Mouse (Mus musculus) neural tube, embryonic 11.5 days (tissue): ENCODE measurements at regions not wholly inside any gene's neighbourhood (a gene's known extent, or its start where the extent isn't known, plus 50 kb on each side); places are given as distances from the start of the nearest gene placed in this dataset.
"Not testable (repeated sequence)": the region's sequence is repeated elsewhere in the genome, so short reads cannot be mapped to it uniquely, and the experiment has no call there.

ENCODE experiments used
- ATAC-seq: fragments of 200-750 bp; cut with Nextera tagmentation; 2 replicates; pipeline ENCODE4 v1.8.0; 2017; ENCODE audit warnings: moderate number of reproducible peaks, mild to moderate bottlenecking, moderate TSS enrichment, moderate library complexity; ENCODE audit not compliant: insufficient read depth, low FRiP score, low TSS enrichment
- DNase-seq: peaks from one replicate; pipeline ENCODE4 v3.0.0-alpha.2; 2015; ENCODE audit warnings: low spot score
- H3K27ac ChIP-seq: fragments of 300-500 bp; sonication (generic); 2 replicates; pipeline ENCODE4 v1.5.1; 2014; ENCODE audit warnings: low read depth, mild to moderate bottlenecking, low read length
- H3K27me3 ChIP-seq: fragments of 300-500 bp; sonication (generic); 2 replicates; pipeline ENCODE4 v1.6.1; 2014; ENCODE audit warnings: mild to moderate bottlenecking, low read length, mixed read lengths; ENCODE audit not compliant: control insufficient read depth, insufficient read depth
- H3K36me3 ChIP-seq: fragments of 300-500 bp; sonication (generic); 2 replicates; pipeline ENCODE4 v1.6.1; 2014; ENCODE audit warnings: mild to moderate bottlenecking, low read length, moderate library complexity, mixed read lengths; ENCODE audit not compliant: control insufficient read depth, insufficient read depth
- H3K4me1 ChIP-seq: fragments of 300-500 bp; sonication (generic); 2 replicates; pipeline ENCODE4 v1.6.1; 2014; ENCODE audit warnings: low read length, mixed read lengths; ENCODE audit not compliant: control insufficient read depth, insufficient read depth
- H3K4me2 ChIP-seq: fragments of 300-500 bp; sonication (generic); 2 replicates; pipeline ENCODE4 v1.6.1; 2014; ENCODE audit warnings: low read depth, mild to moderate bottlenecking, moderate library complexity
- H3K4me3 ChIP-seq: fragments of 300-500 bp; sonication (generic); 2 replicates; pipeline ENCODE4 v1.5.1; 2014; ENCODE audit warnings: low read depth, low read length
- H3K9ac ChIP-seq: fragments of 300-500 bp; sonication (generic); 2 replicates; pipeline ENCODE4 v1.6.1; 2014; ENCODE audit warnings: mild to moderate bottlenecking, low read length
- H3K9me3 ChIP-seq: fragments of 300-500 bp; sonication (generic); 2 replicates; pipeline ENCODE4 v1.6.1; 2016; ENCODE audit warnings: low read length; ENCODE audit not compliant: control insufficient read depth
- WGBS: fragments of 180-500 bp; shearing (Covaris S2); extraction: QIAGEN DNeasy Blood & Tissue Kit; methylation state at CpG from one replicate; pipeline ENCODE4 v1.1.7; 2014; 5-methylcytosine and 5-hydroxymethylcytosine counted together

- ATAC-seq, DNase-seq: not testable (repeated sequence)
- WGBS, result 44% methylated on average over 6 of the region's 6 CpGs
These were observed 398.0 kb upstream of the Mdga2 start for GRCm38 (mm10) chr12:67620137-67620910.

DNA sequence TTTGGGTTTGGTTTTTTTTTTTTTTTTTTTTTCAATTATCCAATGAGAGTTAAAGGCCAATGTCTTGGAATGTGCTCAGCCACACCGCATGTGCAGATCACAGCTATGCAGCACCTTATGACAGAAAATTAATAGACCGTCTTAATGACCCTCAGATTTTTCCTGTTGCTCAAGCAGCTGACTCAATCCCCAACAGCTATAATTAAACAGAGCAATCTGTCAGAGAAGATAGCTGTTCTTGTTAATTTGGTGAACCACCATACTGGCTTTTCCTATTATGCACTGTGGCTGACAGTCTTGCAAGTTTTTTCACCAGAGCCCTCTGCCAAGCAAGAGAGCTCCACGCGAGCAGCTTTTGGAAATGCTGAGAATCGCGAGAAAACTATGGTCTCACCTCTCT is 395.9 kb upstream of the Mdga2 start:
- H3K27ac ChIP-seq, result no peak overlapping the region
- no peak overlapping the region for H3K4me3 ChIP-seq
- no peaks in the 10 kb centered on the region for H3K4me1 ChIP-seq
- H3K27me3 ChIP-seq, result no peaks in the 10 kb centered on the region
- no peaks in the 10 kb centered on the region for H3K9me3 ChIP-seq
- no peaks in the 10 kb centered on the region for H3K36me3 ChIP-seq
- WGBS, result 88% methylated on average over 6 of the region's 6 CpGs
- H3K9ac ChIP-seq, result no peak overlapping the region
- ATAC-seq (peak; percentile 52; the same call in 1 of the 2 replicates), DNase-seq (no peak)
- no peak overlapping the region for H3K4me2 ChIP-seq

More at GRCm38 (mm10) chr12:67620137-67620910, 398.0 kb upstream of the Mdga2 start:
- H3K27ac ChIP-seq, H3K27me3 ChIP-seq, H3K9me3 ChIP-seq, H3K4me1 ChIP-seq, H3K4me2 ChIP-seq, H3K4me3 ChIP-seq, H3K9ac ChIP-seq, H3K36me3 ChIP-seq: not testable (repeated sequence)

DNA sequence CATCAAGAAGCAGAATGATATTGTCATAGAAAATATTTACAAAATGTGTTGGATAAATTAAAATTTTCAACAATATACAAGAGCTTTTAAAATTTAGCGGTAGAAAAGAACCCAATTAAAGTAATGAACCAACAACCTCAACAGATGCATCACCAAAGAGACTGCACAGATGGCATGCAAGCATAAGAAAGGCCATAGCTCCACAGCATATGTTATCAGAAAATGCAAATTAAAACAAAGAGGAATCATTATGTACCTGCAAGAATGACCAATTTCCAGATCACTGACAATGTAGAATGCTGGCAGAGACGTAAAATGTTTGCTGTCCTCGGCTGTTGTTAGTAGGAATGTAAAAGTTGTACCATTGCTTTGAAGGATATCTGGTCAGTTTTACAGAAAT is 376.6 kb upstream of the Mdga2 start:
- Histone ChIP-seq H3K4me2 (no peak overlapping the region), H3K9ac (no peak overlapping the region), H3K36me3 (no peaks in the 10 kb centered on the region), H3K27ac (no peak overlapping the region), H3K9me3 (no peaks in the 10 kb centered on the region), H3K4me1 (no peaks in the 10 kb centered on the region), H3K4me3 (no peak overlapping the region), H3K27me3 (no peaks in the 10 kb centered on the region)
- no peak for DNase-seq
- no peak for ATAC-seq
- WGBS, result 78% methylated on average over 3 of the region's 3 CpGs
